Mouse (Mus musculus) 416B (cell line): ENCODE data around the gene Pard3.
A peak's percentile ranks its signal among the peaks of the same experiment; 100 is the strongest.

ENCODE experiments used
- DNase-seq: peaks from one replicate; pipeline ENCODE4 v3.0.0; 2011; ENCODE audit warnings: low read depth

Gene Pard3

GRCm38 (mm10) chr8:127230233-127230595 lies 166.5 kb downstream of the Pard3 start:
- no peak for DNase-seq

- peak; percentile 27 for DNase-seq
Observed at GRCm38 (mm10) chr8:127243351-127243750, 179.7 kb downstream of the Pard3 start.

- no peak for DNase-seq
Observed at GRCm38 (mm10) chr8:127243841-127244240, 180.1 kb downstream of the Pard3 start.

- DNase-seq = no peak
Observed at GRCm38 (mm10) chr8:127250746-127251145, 187.1 kb downstream of the Pard3 start.

GRCm38 (mm10) chr8:127251476-127251875 lies 187.8 kb downstream of the Pard3 start:
- no peak for DNase-seq

GRCm38 (mm10) chr8:127251985-127252384 lies 188.3 kb downstream of the Pard3 start:
- DNase-seq = no peak

GRCm38 (mm10) chr8:127254625-127255024 lies 190.9 kb downstream of the Pard3 start:
- DNase-seq = no peak

- DNase-seq = no peak
Observed at GRCm38 (mm10) chr8:127257086-127257485, 193.4 kb downstream of the Pard3 start.

GRCm38 (mm10) chr8:127261051-127261450 lies 197.4 kb downstream of the Pard3 start:
- DNase-seq = no peak

GRCm38 (mm10) chr8:127262026-127262425 lies 198.3 kb downstream of the Pard3 start:
- DNase-seq = no peak

GRCm38 (mm10) chr8:127262436-127262835 lies 198.7 kb downstream of the Pard3 start:
- no peak for DNase-seq

- DNase-seq = no peak
Observed at GRCm38 (mm10) chr8:127262926-127263325, 199.2 kb downstream of the Pard3 start.

- DNase-seq = no peak
Observed at GRCm38 (mm10) chr8:127263457-127263856, 199.8 kb downstream of the Pard3 start.

- no peak for DNase-seq
Observed at GRCm38 (mm10) chr8:127264691-127265470, 201.2 kb downstream of the Pard3 start.

- no peak for DNase-seq
Observed at GRCm38 (mm10) chr8:127266777-127267176, 203.1 kb downstream of the Pard3 start.

- peak; percentile 1 for DNase-seq
Observed at GRCm38 (mm10) chr8:127268239-127269024, 204.7 kb downstream of the Pard3 start.

- DNase-seq = no peak
Observed at GRCm38 (mm10) chr8:127269082-127269747, 205.5 kb downstream of the Pard3 start.

- no peak for DNase-seq
Observed at GRCm38 (mm10) chr8:127271186-127271585, 207.5 kb downstream of the Pard3 start.

GRCm38 (mm10) chr8:127280299-127280974 lies 216.7 kb downstream of the Pard3 start:
- DNase-seq = no peak

GRCm38 (mm10) chr8:127281035-127281434 lies 217.3 kb downstream of the Pard3 start:
- DNase-seq = no peak

GRCm38 (mm10) chr8:127284462-127285216 lies 220.9 kb downstream of the Pard3 start:
- DNase-seq = peak; percentile 2
